Mouse (Mus musculus) lung, embryonic 14.5 days (tissue): Measurements from ENCODE around the gene Ficd. TPM values are rescaled to one million over a fixed set of nuclear protein-coding genes. Genes with fewer than 3 reads are reported as not detected.

ENCODE experiments used
- ATAC-seq: fragments of 200-750 bp; cut with Nextera tagmentation; 2 replicates; pipeline ENCODE4 v1.8.0; 2017; ENCODE audit warnings: mild to moderate bottlenecking, moderate TSS enrichment, moderate library complexity; ENCODE audit not compliant: insufficient read depth
- DNase-seq: peaks from one replicate; pipeline ENCODE4 v3.0.0-alpha.2; 2015
- H3K27ac ChIP-seq: fragments of 300-500 bp; sonication (generic); 2 replicates; pipeline ENCODE4 v1.5.1; 2014; ENCODE audit warnings: low read depth, mild to moderate bottlenecking, moderate library complexity
- H3K27me3 ChIP-seq: fragments of 300-500 bp; sonication (generic); 2 replicates; pipeline ENCODE4 v1.6.1; 2014; ENCODE audit warnings: low read length, control low read depth; ENCODE audit not compliant: insufficient read depth
- H3K36me3 ChIP-seq: fragments of 300-500 bp; sonication (generic); 2 replicates; pipeline ENCODE4 v1.6.1; 2014; ENCODE audit warnings: control low read depth; ENCODE audit not compliant: insufficient read depth
- H3K4me1 ChIP-seq: fragments of 300-500 bp; sonication (generic); 2 replicates; pipeline ENCODE4 v1.6.1; 2014; ENCODE audit warnings: antibody characterized with exemption, control low read depth; ENCODE audit not compliant: insufficient read depth
- H3K4me2 ChIP-seq: fragments of 300-500 bp; sonication (generic); 2 replicates; pipeline ENCODE4 v1.6.1; 2014; ENCODE audit warnings: mild to moderate bottlenecking
- H3K4me3 ChIP-seq: fragments of 300-500 bp; sonication (generic); 2 replicates; pipeline ENCODE4 v1.5.1; 2014; ENCODE audit warnings: low read depth, low read length
- H3K9ac ChIP-seq: fragments of 300-500 bp; sonication (generic); 2 replicates; pipeline ENCODE4 v1.6.1; 2014
- H3K9me3 ChIP-seq: fragments of 300-500 bp; sonication (generic); 2 replicates; pipeline ENCODE4 v1.6.1; 2016; ENCODE audit warnings: low read depth, low read length, control low read depth
- CTCF ChIP-seq: IDR thresholded peaks from 2 replicates; pipeline ENCODE4 v1.5.1; 2016; ENCODE audit warnings: antibody characterized with exemption, low read depth
- WGBS: fragments of 180-500 bp; shearing (Covaris S2); extraction: QIAGEN DNeasy Blood & Tissue Kit; methylation state at CpG from one replicate; pipeline ENCODE4 v1.1.7; 2014; 5-methylcytosine and 5-hydroxymethylcytosine counted together
- polyA plus RNA-seq: library from polyadenylated mRNA; unstranded; fragments of >200 nt; fragmentation: Nextera tagmentation; extraction: Ambion mirVana; gene quantifications from 2 replicates; pipeline ENCODE4 v1.2.1, GENCODE M21; 2014

Gene Ficd
- polyA plus RNA-seq, 1 experiment from 2014 or later: 3.6 TPM

GRCm38 (mm10) chr5:113789075-113789788 lies 53.6 kb downstream of the Ficd start:
- 21% methylated on average over 7 of the region's 7 CpGs for WGBS
- DNase-seq (peak; percentile 88), ATAC-seq (peak; percentile 88)
- Histone ChIP-seq H3K9me3 (no peaks in the 10 kb centered on the region), H3K27me3 (no peaks in the 10 kb centered on the region), H3K4me1 (peaks cover 25% of the 10 kb centered on the region), H3K36me3 (peaks cover 10% of the 10 kb centered on the region; the same call in 1 of the 2 replicates), H3K4me3 (no peak overlapping the region), H3K4me2 (peak overlapping the region; percentile 39; the same call in 1 of the 2 replicates), H3K9ac (no peak overlapping the region), H3K27ac (peak overlapping the region; percentile 90)
- TF ChIP-seq CTCF: no peak

Other genes with a start within 250 kb of the Ficd start
- gene Wscd2, start 245.5 kb upstream of the Ficd start, polyA plus RNA-seq: 5.9 and 6.4 TPM in 2 replicates
- gene Cmklr1, start 85.4 kb upstream of the Ficd start, polyA plus RNA-seq: 8.3 and 11.1 TPM in 2 replicates
- gene 1700069L16Rik, start 11.0 kb upstream of the Ficd start, polyA plus RNA-seq: 0.38 TPM in 1 of 2 replicates, not detected in the other
- gene Sart3, start 36.7 kb downstream of the Ficd start, polyA plus RNA-seq: 53.8 and 63.1 TPM in 2 replicates
- gene Iscu, start 36.9 kb downstream of the Ficd start, polyA plus RNA-seq: 112 and 116 TPM in 2 replicates
- gene Tmem119, start 64.7 kb downstream of the Ficd start, polyA plus RNA-seq: 23.0 and 23.6 TPM in 2 replicates
- 2.9 and 3.4 TPM in 2 replicates for gene Selplg, start 96.8 kb downstream of the Ficd start, polyA plus RNA-seq
- gene Coro1c, start 173.0 kb downstream of the Ficd start, polyA plus RNA-seq: 151 and 165 TPM in 2 replicates